Mouse (Mus musculus) myocyte (in vitro differentiated cells): ENCODE data around the gene Spice1.

Experiments used
- CEBPB ChIP-seq: IDR thresholded peaks from 2 replicates; pipeline ENCODE4 v1.6.1; 2011; ENCODE audit warnings: mild to moderate bottlenecking, moderate library complexity; ENCODE audit not compliant: poor library complexity, insufficient read depth, severe bottlenecking
- MAX ChIP-seq: IDR thresholded peaks from one replicate; pipeline ENCODE4 v1.6.1; 2011; ENCODE audit warnings: low read depth, mild to moderate bottlenecking, control low read depth
- MYOD1 ChIP-seq, 3 experiments: IDR thresholded peaks; one replicate each; pipeline ENCODE4 v1.6.1; 2011; ENCODE audit warnings: control low read depth in 2 of 3, low read depth in 2 of 3, mild to moderate bottlenecking in 2 of 3, moderate library complexity in 1 of 3; ENCODE audit not compliant: insufficient read length in 2 of 3, control insufficient read depth in 1 of 3
- POLR2A ChIP-seq: IDR thresholded peaks from one replicate; pipeline ENCODE4 v1.6.1; 2011; ENCODE audit warnings: low read depth, mild to moderate bottlenecking, control low read depth, moderate library complexity; ENCODE audit not compliant: insufficient read length
- TCF12 ChIP-seq: IDR thresholded peaks from one replicate; pipeline ENCODE4 v1.6.1; 2011; ENCODE audit warnings: mild to moderate bottlenecking, control low read depth; ENCODE audit not compliant: poor library complexity, insufficient read depth, severe bottlenecking
- USF1 ChIP-seq: IDR thresholded peaks from one replicate; pipeline ENCODE4 v1.6.1; 2011; ENCODE audit warnings: low read depth, mild to moderate bottlenecking, control low read depth, moderate library complexity

DNA sequence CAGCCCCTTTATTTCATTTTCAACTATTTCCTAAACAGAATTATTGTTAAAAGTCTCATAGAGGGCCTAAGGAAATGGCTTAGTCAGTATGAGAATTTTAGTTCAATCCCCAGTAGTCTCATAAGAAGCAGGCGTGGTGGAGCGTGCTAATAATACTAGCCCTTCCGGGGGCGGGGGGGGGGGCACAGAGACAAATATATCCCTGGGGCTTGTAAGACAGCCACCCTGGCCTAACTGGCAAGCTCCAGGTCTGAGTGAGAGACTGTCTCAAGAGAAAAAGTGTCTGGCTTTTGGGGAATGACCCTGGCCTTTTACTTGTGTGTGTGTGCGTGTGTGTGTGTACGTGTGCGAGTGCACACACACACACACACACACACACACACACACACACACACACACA, 88.0 kb downstream of the Spice1 start:
- no peak for TF ChIP-seq TCF12
- TF ChIP-seq CEBPB: no peak
- TF ChIP-seq USF1: no peak
- no peak for TF ChIP-seq MAX
- no peak for TF ChIP-seq POLR2A
- no peak for TF ChIP-seq MYOD1 (IDR thresholded peaks at IDR 0.05; ENCODE audit: control insufficient read depth in 1 of 3, insufficient read length in 2 of 3, low read depth in 2 of 3)
